Mouse (Mus musculus) neural tube, embryonic 12.5 days (tissue): ENCODE data around the gene Cabp4. TPM values are rescaled to one million over a fixed set of nuclear protein-coding genes. Genes with fewer than 3 reads are reported as not detected.

Source experiments
- ATAC-seq: fragments of 200-750 bp; cut with Nextera tagmentation; 2 replicates; pipeline ENCODE4 v1.8.0; 2017; ENCODE audit warnings: low read depth, mild to moderate bottlenecking, moderate TSS enrichment, moderate library complexity; ENCODE audit not compliant: low FRiP score
- H3K27ac ChIP-seq: fragments of 300-500 bp; sonication (generic); 2 replicates; pipeline ENCODE4 v1.5.1; 2016
- H3K27me3 ChIP-seq: fragments of 300-500 bp; sonication (generic); replicated peaks from 2 replicates; pipeline ENCODE4 v1.6.1; 2016; ENCODE audit warnings: mild to moderate bottlenecking
- H3K36me3 ChIP-seq: fragments of 300-500 bp; sonication (generic); 2 replicates; pipeline ENCODE4 v1.6.1; 2016; ENCODE audit warnings: mild to moderate bottlenecking
- H3K4me1 ChIP-seq: fragments of 300-500 bp; sonication (generic); 2 replicates; pipeline ENCODE4 v1.6.1; 2016
- H3K4me2 ChIP-seq: fragments of 300-500 bp; sonication (generic); replicated peaks from 2 replicates; pipeline ENCODE4 v1.6.1; 2016; ENCODE audit warnings: mild to moderate bottlenecking
- H3K4me3 ChIP-seq: fragments of 300-500 bp; sonication (generic); 2 replicates; pipeline ENCODE4 v1.5.1; 2016
- H3K9ac ChIP-seq: fragments of 300-500 bp; sonication (generic); 2 replicates; pipeline ENCODE4 v1.6.1; 2016; ENCODE audit warnings: mild to moderate bottlenecking
- H3K9me3 ChIP-seq: fragments of 300-500 bp; sonication (generic); 2 replicates; pipeline ENCODE4 v1.6.1; 2016; ENCODE audit warnings: mild to moderate bottlenecking
- WGBS: fragments of 180-500 bp; shearing (Covaris S2); methylation state at CpG from one replicate; pipeline ENCODE4 v1.1.7; 2016; 5-methylcytosine and 5-hydroxymethylcytosine counted together
- polyA plus RNA-seq: library from polyadenylated mRNA; unstranded; fragments of >200 nt; fragmentation: Nextera tagmentation; extraction: Ambion mirVana; gene quantifications from 2 replicates; pipeline ENCODE4 v1.2.1, GENCODE M21; 2016

Gene Cabp4
- polyA plus RNA-seq, 1 experiment from 2014 or later, result 0.13 TPM

- 96% methylated on average over 8 of the region's 8 CpGs for whole genome bisulfite sequencing
- no peak for ATAC-seq
- peaks cover 54% of the 10 kb centered on the region for H3K36me3 ChIP-seq
Measured at GRCm38 (mm10) chr19:4159049-4159448, 15.2 kb upstream of the Cabp4 start.

GRCm38 (mm10) chr19:4156771-4157170 is 12.9 kb upstream of the Cabp4 start:
- Histone ChIP-seq H3K4me2 (no peak overlapping the region), H3K36me3 (peaks cover 75% of the 10 kb centered on the region), H3K9ac (no peak overlapping the region), H3K4me3 (no peak overlapping the region), H3K9me3 (no peaks in the 10 kb centered on the region), H3K27ac (no peak overlapping the region), H3K27me3 (no peaks in the 10 kb centered on the region), H3K4me1 (no peaks in the 10 kb centered on the region)
- ATAC-seq, result no peak
- 89% methylated on average over 12 of the region's 12 CpGs for WGBS

More at GRCm38 (mm10) chr19:4159049-4159448, 15.2 kb upstream of the Cabp4 start:
- H3K9ac ChIP-seq, result no peak overlapping the region
- no peak overlapping the region for H3K4me2 ChIP-seq
- no peak overlapping the region for H3K27ac ChIP-seq
- H3K27me3 ChIP-seq, result no peaks in the 10 kb centered on the region
- H3K4me1 ChIP-seq, result peaks cover 8% of the 10 kb centered on the region
- H3K4me3 ChIP-seq, result no peak overlapping the region
- no peaks in the 10 kb centered on the region for H3K9me3 ChIP-seq

- H3K9ac ChIP-seq, result 0 out of 2 replicates have a peak overlapping the region, but pooled peaks have one; percentile 13
- H3K4me2 ChIP-seq, result no peak overlapping the region
- no peaks in the 10 kb centered on the region for H3K9me3 ChIP-seq
- no peak for ATAC-seq
- no peak overlapping the region; the same call in 1 of the 2 replicates for H3K4me3 ChIP-seq
- no peaks in the 10 kb centered on the region for H3K27me3 ChIP-seq
- no peak overlapping the region; the same call in 1 of the 2 replicates for H3K27ac ChIP-seq
- H3K4me1 ChIP-seq, result no peaks in the 10 kb centered on the region
- peaks cover 77% of the 10 kb centered on the region for H3K36me3 ChIP-seq
- WGBS, result 77% methylated on average over 20 of the region's 20 CpGs
Measured at GRCm38 (mm10) chr19:4156073-4156579, 12.3 kb upstream of the Cabp4 start.

- H3K9me3 ChIP-seq, result no peaks in the 10 kb centered on the region
- 72% methylated on average over 6 of the region's 6 CpGs for WGBS
- no peak overlapping the region for H3K4me2 ChIP-seq
- H3K4me1 ChIP-seq, result no peaks in the 10 kb centered on the region
- 0 out of 2 replicates have a peak overlapping the region, but pooled peaks have one; percentile 13 for H3K9ac ChIP-seq
- H3K4me3 ChIP-seq, result no peak overlapping the region; the same call in 1 of the 2 replicates
- ATAC-seq, result no peak
- peaks cover 78% of the 10 kb centered on the region for H3K36me3 ChIP-seq
- H3K27ac ChIP-seq, result no peak overlapping the region; the same call in 1 of the 2 replicates
- H3K27me3 ChIP-seq, result no peaks in the 10 kb centered on the region
Measured at GRCm38 (mm10) chr19:4155223-4156072, 11.6 kb upstream of the Cabp4 start.

GRCm38 (mm10) chr19:4154437-4155222 is 10.8 kb upstream of the Cabp4 start:
- peaks cover 80% of the 10 kb centered on the region for H3K36me3 ChIP-seq
- no peak overlapping the region for H3K27ac ChIP-seq
- WGBS, result 78% methylated on average over 13 of the region's 13 CpGs
- H3K4me3 ChIP-seq, result no peak overlapping the region
- no peaks in the 10 kb centered on the region for H3K9me3 ChIP-seq
- H3K4me1 ChIP-seq, result peaks cover 1% of the 10 kb centered on the region; the same call in 1 of the 2 replicates
- H3K4me2 ChIP-seq, result no peak overlapping the region
- no peak for ATAC-seq
- H3K9ac ChIP-seq, result no peak overlapping the region
- H3K27me3 ChIP-seq, result no peaks in the 10 kb centered on the region

- 79% methylated on average over 11 of the region's 11 CpGs for WGBS
- Histone ChIP-seq H3K27ac (no peak within 1 kb of the TSS), H3K36me3 (peaks cover 66% of the 10 kb centered on the region)
Measured at GRCm38 (mm10) chr19:4153232-4153654, 9.4 kb upstream of the Cabp4 start, which contains the start of gene Ptprcap. Gene Ptprcap (plus strand): TSS chr19:4153604.

GRCm38 (mm10) chr19:4152445-4153231 is 8.8 kb upstream of the Cabp4 start:
- Histone ChIP-seq H3K36me3 (peaks cover 60% of the 10 kb centered on the region), H3K27me3 (no peaks in the 10 kb centered on the region), H3K9me3 (no peaks in the 10 kb centered on the region), H3K4me1 (peaks cover 16% of the 10 kb centered on the region), H3K4me3 (no peak overlapping the region), H3K9ac (no peak overlapping the region), H3K4me2 (no peak overlapping the region), H3K27ac (no peak overlapping the region)
- WGBS, result 91% methylated on average over 8 of the region's 8 CpGs
- no peak for ATAC-seq

More at GRCm38 (mm10) chr19:4153232-4153654, 9.4 kb upstream of the Cabp4 start, which contains the start of gene Ptprcap:
- 0 out of 2 replicates have a peak within 1 kb of the TSS, but pooled peaks have one; percentile 3 for H3K9ac ChIP-seq
- H3K4me3 ChIP-seq, result no peak within 1 kb of the TSS
- peaks cover 10% of the 10 kb centered on the region for H3K4me1 ChIP-seq
- ATAC-seq, result no peak
- no peaks in the 10 kb centered on the region for H3K9me3 ChIP-seq
- H3K4me2 ChIP-seq, result no peak within 1 kb of the TSS
- H3K27me3 ChIP-seq, result no peaks in the 10 kb centered on the region

GRCm38 (mm10) chr19:4151898-4152297 is 8.1 kb upstream of the Cabp4 start:
- 87% methylated on average over 5 of the region's 5 CpGs for WGBS
- Histone ChIP-seq H3K4me1 (peaks cover 17% of the 10 kb centered on the region), H3K9ac (no peak overlapping the region), H3K9me3 (no peaks in the 10 kb centered on the region), H3K4me3 (no peak overlapping the region), H3K27ac (no peak overlapping the region), H3K27me3 (no peaks in the 10 kb centered on the region), H3K36me3 (peaks cover 53% of the 10 kb centered on the region), H3K4me2 (no peak overlapping the region)
- ATAC-seq, result no peak

GRCm38 (mm10) chr19:4151488-4151860 is 7.6 kb upstream of the Cabp4 start:
- Histone ChIP-seq H3K36me3 (peaks cover 49% of the 10 kb centered on the region), H3K4me1 (peaks cover 17% of the 10 kb centered on the region), H3K4me2 (no peak overlapping the region), H3K4me3 (no peak overlapping the region), H3K9ac (no peak overlapping the region), H3K27ac (no peak overlapping the region), H3K27me3 (no peaks in the 10 kb centered on the region), H3K9me3 (no peaks in the 10 kb centered on the region)
- no peak for ATAC-seq
- WGBS, result 67% methylated on average over 5 of the region's 5 CpGs

- 91% methylated on average over 22 of the region's 22 CpGs for WGBS
- Histone ChIP-seq H3K4me1 (peaks cover 17% of the 10 kb centered on the region), H3K27me3 (no peaks in the 10 kb centered on the region), H3K4me2 (no peak overlapping the region), H3K9ac (no peak overlapping the region), H3K27ac (no peak overlapping the region), H3K36me3 (peaks cover 42% of the 10 kb centered on the region), H3K4me3 (no peak overlapping the region), H3K9me3 (no peaks in the 10 kb centered on the region)
- ATAC-seq, result no peak
Measured at GRCm38 (mm10) chr19:4150567-4151487, 7.0 kb upstream of the Cabp4 start.
